Mouse (Mus musculus): Measurements from ENCODE around the gene S100a2. TPM values are rescaled to one million over a fixed set of nuclear protein-coding genes. Genes with fewer than 3 reads are reported as not detected.

The S100a2 gene
- total and polyA plus RNA-seq, 3 experiments: not detected

- H3K4me3 ChIP-seq (ENCODE audit: control insufficient read depth in 1 of 2, insufficient read depth in 1 of 2, low read depth in 2 of 2, low read length in 2 of 2): no peak overlapping the region
- TF ChIP-seq POLR2AphosphoS2 (IDR thresholded peaks at IDR 0.05; ENCODE audit: low read length): no peak
- TF ChIP-seq BHLHE40 (IDR thresholded peaks at IDR 0.05; ENCODE audit: borderline replicate concordance, low read depth, low read length): no peak
- TF ChIP-seq MXI1 (IDR thresholded peaks at IDR 0.05; ENCODE audit: low read depth, low read length): no peak
- no peak for TF ChIP-seq MAX (IDR thresholded peaks at IDR 0.05; ENCODE audit: low read length)
- TF ChIP-seq GABPA (IDR thresholded peaks at IDR 0.05; ENCODE audit: low read depth, low read length): no peak
- no peak for TF ChIP-seq GATA1 (IDR thresholded peaks at IDR 0.05; ENCODE audit: low read depth, low read length)
- no peak for TF ChIP-seq KAT2A (conservative IDR thresholded peaks at IDR 0.05; ENCODE audit: low read depth, low read length)
- no peak for TF ChIP-seq ZC3H11A (IDR thresholded peaks at IDR 0.05; ENCODE audit: low read depth, low read length)
- TF ChIP-seq MYB (IDR thresholded peaks at IDR 0.05; ENCODE audit: low read depth, low read length): no peak
- no peak overlapping the region for H3K9ac ChIP-seq (ENCODE audit: control insufficient read depth, low read depth, low read length, poor library complexity, severe bottlenecking)
- H3K79me2 ChIP-seq (ENCODE audit: control insufficient read depth, insufficient read depth, low read length, poor library complexity): no peaks in the 10 kb centered on the region
- H3K27ac ChIP-seq (ENCODE audit: control insufficient read depth, low read depth, low read length): no peak overlapping the region
- no peaks in the 10 kb centered on the region for H3K9me3 ChIP-seq (replicated peaks; ENCODE audit: insufficient read depth, low read length)
- H3K4me1 ChIP-seq (ENCODE audit: control insufficient read depth in 1 of 2, insufficient read depth in 2 of 2, low read length in 2 of 2): peaks cover 0 to 28% of the 10 kb centered on the region in 2 experiments; a peak in 2 of 4 replicates
- H3K36me3 ChIP-seq (ENCODE audit: control insufficient read depth in 1 of 2, insufficient read depth in 2 of 2, low read length in 2 of 2): peaks cover 0 to 9% of the 10 kb centered on the region in 2 experiments; a peak in 2 of 4 replicates
- no peaks in the 10 kb centered on the region for H3K27me3 ChIP-seq (ENCODE audit: control insufficient read depth in 1 of 2, insufficient read depth in 2 of 2, low read length in 2 of 2)
- DNase-seq (ENCODE audit: low read depth, low spot score): no peak
Measured at GRCm38 (mm10) chr3:90586016-90586643, 3.9 kb upstream of the S100a2 start.

- H3K4me1 ChIP-seq (ENCODE audit: control insufficient read depth in 1 of 2, insufficient read depth in 2 of 2, low read length in 2 of 2): peaks cover 0 to 28% of the 10 kb centered on the region in 2 experiments; a peak in 2 of 4 replicates
- H3K4me3 ChIP-seq (ENCODE audit: control insufficient read depth in 1 of 2, insufficient read depth in 1 of 2, low read depth in 2 of 2, low read length in 2 of 2): peak overlapping the region; percentile 24 to 41; a peak in 3 of 4 replicates
- 0 out of 2 replicates have a peak, but pooled peaks have one; percentile 23 for TF ChIP-seq MAX (IDR thresholded peaks at IDR 0.05; ENCODE audit: low read length)
- 0 out of 2 replicates have a peak, but pooled peaks have one; percentile 25 for TF ChIP-seq TCF12 (IDR thresholded peaks at IDR 0.05; ENCODE audit: low read depth, low read length)
- TF ChIP-seq RAD21 (IDR thresholded peaks at IDR 0.05; ENCODE audit: low read depth, low read length): no peak
- TF ChIP-seq CTCF (IDR thresholded peaks at IDR 0.05 in 2 of 3, conservative IDR thresholded peaks at IDR 0.05 in 1 of 3; ENCODE audit: control insufficient read depth in 1 of 3, insufficient read depth in 1 of 3, low read depth in 2 of 3, low read length in 3 of 3, poor library complexity in 1 of 3, severe bottlenecking in 1 of 3): peak; percentile 5 to 21 (median 15); a peak in 3 of 6 replicates
- no peak for TF ChIP-seq UBTF (IDR thresholded peaks at IDR 0.05; ENCODE audit: borderline replicate concordance, insufficient read depth, low read depth, low read length)
- TF ChIP-seq SMC3 (IDR thresholded peaks at IDR 0.05; ENCODE audit: low read depth, low read length): peak; percentile 4; the same call in 1 of the 2 replicates
- peak; percentile 65 to 84 for TF ChIP-seq EP300 (IDR thresholded peaks at IDR 0.05; ENCODE audit: low read depth in 1 of 2, low read length in 2 of 2)
- TF ChIP-seq E2F4 (IDR thresholded peaks at IDR 0.05; ENCODE audit: borderline replicate concordance, low read depth, low read length): no peak
- TF ChIP-seq MAZ (IDR thresholded peaks at IDR 0.05; ENCODE audit: low read depth, low read length): peak; percentile 16; the same call in 1 of the 2 replicates
- peak; percentile 90; the same call in 1 of the 2 replicates for TF ChIP-seq JUND (IDR thresholded peaks at IDR 0.05; ENCODE audit: low read depth, low read length)
- TF ChIP-seq TBP (IDR thresholded peaks at IDR 0.05; ENCODE audit: low read depth, low read length): 0 out of 2 replicates have a peak, but pooled peaks have one; percentile 19
- TF ChIP-seq ETS1 (IDR thresholded peaks at IDR 0.05; ENCODE audit: low read depth, low read length): peak; percentile 76
- TF ChIP-seq CHD2 (IDR thresholded peaks at IDR 0.05; ENCODE audit: low read length): 0 out of 2 replicates have a peak, but pooled peaks have one; percentile 13
- TF ChIP-seq RCOR1 (IDR thresholded peaks at IDR 0.05; ENCODE audit: low read depth, low read length): peak; percentile 45; the same call in 1 of the 2 replicates
- DNase-seq (ENCODE audit: low read depth, low spot score): peak; percentile 88
- H3K27ac ChIP-seq (ENCODE audit: control insufficient read depth, low read depth, low read length): peak overlapping the region; percentile 61
- peak overlapping the region; percentile 58 for H3K9ac ChIP-seq (ENCODE audit: control insufficient read depth, low read depth, low read length, poor library complexity, severe bottlenecking)
- no peaks in the 10 kb centered on the region for H3K79me2 ChIP-seq (ENCODE audit: control insufficient read depth, insufficient read depth, low read length, poor library complexity)
- peaks cover 0 to 9% of the 10 kb centered on the region in 2 experiments; a peak in 2 of 4 replicates for H3K36me3 ChIP-seq (ENCODE audit: control insufficient read depth in 1 of 2, insufficient read depth in 2 of 2, low read length in 2 of 2)
- H3K9me3 ChIP-seq (replicated peaks; ENCODE audit: insufficient read depth, low read length): no peaks in the 10 kb centered on the region
- no peaks in the 10 kb centered on the region for H3K27me3 ChIP-seq (ENCODE audit: control insufficient read depth in 1 of 2, insufficient read depth in 2 of 2, low read length in 2 of 2)
Measured at GRCm38 (mm10) chr3:90586906-90587305, 3.1 kb upstream of the S100a2 start.
